Mouse (Mus musculus): ENCODE data around the gene Hpse2. TPM values are rescaled to one million over a fixed set of nuclear protein-coding genes. Genes with fewer than 3 reads are reported as not detected.
"Not testable (repeated sequence)": the region's sequence is repeated elsewhere in the genome, so short reads cannot be mapped to it uniquely, and the experiment has no call there.

Gene Hpse2
- polyA plus RNA-seq, 1 experiment from 2014 or later, result 0.96 TPM

GRCm38 (mm10) chr19:42795801-42796200, 592.4 kb downstream of the Hpse2 start:
- ATAC-seq (replicated peaks; ENCODE audit: extremely low read depth, insufficient read depth, low FRiP score), result no peak
- Histone ChIP-seq H3K9ac (ENCODE audit: low read length) (peak overlapping the region; percentile 27; the same call in 1 of the 2 replicates), H3K36me3 (ENCODE audit: control insufficient read depth, insufficient read depth) (no peaks in the 10 kb centered on the region), H3K9me3 (replicated peaks; ENCODE audit: control insufficient read depth, low read length) (no peaks in the 10 kb centered on the region), H3K27ac (ENCODE audit: low read length) (no peak overlapping the region), H3K4me2 (ENCODE audit: low read depth, low read length) (peak overlapping the region; percentile 98), H3K27me3 (ENCODE audit: control insufficient read depth, insufficient read depth, low read length) (peaks cover 11% of the 10 kb centered on the region), H3K4me3 (ENCODE audit: low read length) (peak overlapping the region; percentile 57), H3K4me1 (ENCODE audit: control insufficient read depth, insufficient read depth, low read length) (peaks cover 7% of the 10 kb centered on the region; the same call in 1 of the 2 replicates)
- WGBS, result 32% methylated on average over 9 of the region's 9 CpGs

- Histone ChIP-seq H3K4me1 (ENCODE audit: control insufficient read depth, insufficient read depth, low read length) (peaks cover 7% of the 10 kb centered on the region; the same call in 1 of the 2 replicates), H3K27me3 (ENCODE audit: control insufficient read depth, insufficient read depth, low read length) (peaks cover 11% of the 10 kb centered on the region), H3K27ac (ENCODE audit: low read length) (no peak overlapping the region), H3K9me3 (replicated peaks; ENCODE audit: control insufficient read depth, low read length) (no peaks in the 10 kb centered on the region), H3K4me3 (ENCODE audit: low read length) (peak overlapping the region; percentile 57), H3K36me3 (ENCODE audit: control insufficient read depth, insufficient read depth) (no peaks in the 10 kb centered on the region), H3K4me2 (ENCODE audit: low read depth, low read length) (peak overlapping the region; percentile 98), H3K9ac (ENCODE audit: low read length) (peak overlapping the region; percentile 72)
- peak; percentile 85 for ATAC-seq (replicated peaks; ENCODE audit: extremely low read depth, insufficient read depth, low FRiP score)
- 1% methylated on average over 31 of the region's 31 CpGs for WGBS
Observed at GRCm38 (mm10) chr19:42794914-42795613, 593.1 kb downstream of the Hpse2 start.

GRCm38 (mm10) chr19:42788311-42788710, 599.8 kb downstream of the Hpse2 start:
- 35% methylated on average over 5 of the region's 5 CpGs for WGBS
- no peaks in the 10 kb centered on the region for H3K9me3 ChIP-seq (replicated peaks; ENCODE audit: control insufficient read depth, low read length)
- no peak overlapping the region for H3K27ac ChIP-seq (ENCODE audit: low read length)
- H3K4me3 ChIP-seq (ENCODE audit: low read length), result no peak overlapping the region
- 0 out of 2 replicates have a peak, but pooled peaks cover 2% of the 10 kb centered on the region for H3K4me1 ChIP-seq (ENCODE audit: control insufficient read depth, insufficient read depth, low read length)
- no peak overlapping the region for H3K4me2 ChIP-seq (ENCODE audit: low read depth, low read length)
- no peaks in the 10 kb centered on the region for H3K36me3 ChIP-seq (ENCODE audit: control insufficient read depth, insufficient read depth)
- no peak overlapping the region for H3K9ac ChIP-seq (ENCODE audit: low read length)
- 0 out of 2 replicates have a peak, but pooled peaks cover 2% of the 10 kb centered on the region for H3K27me3 ChIP-seq (ENCODE audit: control insufficient read depth, insufficient read depth, low read length)
- ATAC-seq (replicated peaks; ENCODE audit: extremely low read depth, insufficient read depth, low FRiP score), result no peak

- 53% methylated on average over 8 of the region's 8 CpGs for WGBS
- H3K4me3 ChIP-seq (ENCODE audit: low read length), result no peak overlapping the region
- H3K27ac ChIP-seq (ENCODE audit: low read length), result no peak overlapping the region
- no peak overlapping the region for H3K4me2 ChIP-seq (ENCODE audit: low read depth, low read length)
- H3K4me1 ChIP-seq (ENCODE audit: control insufficient read depth, insufficient read depth, low read length), result 0 out of 2 replicates have a peak, but pooled peaks cover 2% of the 10 kb centered on the region
- H3K9ac ChIP-seq (ENCODE audit: low read length), result no peak overlapping the region
- no peak for ATAC-seq (replicated peaks; ENCODE audit: extremely low read depth, insufficient read depth, low FRiP score)
- no peaks in the 10 kb centered on the region for H3K9me3 ChIP-seq (replicated peaks; ENCODE audit: control insufficient read depth, low read length)
- 0 out of 2 replicates have a peak, but pooled peaks cover 2% of the 10 kb centered on the region for H3K27me3 ChIP-seq (ENCODE audit: control insufficient read depth, insufficient read depth, low read length)
- no peaks in the 10 kb centered on the region for H3K36me3 ChIP-seq (ENCODE audit: control insufficient read depth, insufficient read depth)
Observed at GRCm38 (mm10) chr19:42785562-42786220, 602.5 kb downstream of the Hpse2 start.

GRCm38 (mm10) chr19:42785129-42785528, 603.0 kb downstream of the Hpse2 start:
- Histone ChIP-seq H3K4me2 (ENCODE audit: low read depth, low read length) (no peak overlapping the region), H3K9ac (ENCODE audit: low read length) (no peak overlapping the region)
- WGBS, result 30% methylated on average over 2 of the region's 2 CpGs

GRCm38 (mm10) chr19:42780156-42780538, 608.0 kb downstream of the Hpse2 start:
- not testable (repeated sequence) for H3K27me3 ChIP-seq (ENCODE audit: control insufficient read depth, insufficient read depth, low read length); ATAC-seq (replicated peaks; ENCODE audit: extremely low read depth, insufficient read depth, low FRiP score); H3K36me3 ChIP-seq (ENCODE audit: control insufficient read depth, insufficient read depth); H3K4me1 ChIP-seq (ENCODE audit: control insufficient read depth, insufficient read depth, low read length); H3K9me3 ChIP-seq (replicated peaks; ENCODE audit: control insufficient read depth, low read length)
- Histone ChIP-seq H3K4me2 (ENCODE audit: low read depth, low read length) (peak overlapping the region; percentile 89), H3K9ac (ENCODE audit: low read length) (peak overlapping the region; percentile 83), H3K27ac (ENCODE audit: low read length) (peak overlapping the region; percentile 76), H3K4me3 (ENCODE audit: low read length) (peak overlapping the region; percentile 72)
- 45% methylated on average over 7 of the region's 7 CpGs for WGBS

More at GRCm38 (mm10) chr19:42785129-42785528, 603.0 kb downstream of the Hpse2 start:
- no peak overlapping the region for H3K27ac ChIP-seq (ENCODE audit: low read length)
- no peaks in the 10 kb centered on the region for H3K9me3 ChIP-seq (replicated peaks; ENCODE audit: control insufficient read depth, low read length)
- no peaks in the 10 kb centered on the region for H3K36me3 ChIP-seq (ENCODE audit: control insufficient read depth, insufficient read depth)
- 0 out of 2 replicates have a peak, but pooled peaks cover 2% of the 10 kb centered on the region for H3K4me1 ChIP-seq (ENCODE audit: control insufficient read depth, insufficient read depth, low read length)
- ATAC-seq (replicated peaks; ENCODE audit: extremely low read depth, insufficient read depth, low FRiP score), result no peak
- 0 out of 2 replicates have a peak, but pooled peaks cover 2% of the 10 kb centered on the region for H3K27me3 ChIP-seq (ENCODE audit: control insufficient read depth, insufficient read depth, low read length)
- no peak overlapping the region for H3K4me3 ChIP-seq (ENCODE audit: low read length)

- peak; percentile 96 for ATAC-seq (replicated peaks; ENCODE audit: extremely low read depth, insufficient read depth, low FRiP score)
- H3K4me2 ChIP-seq (ENCODE audit: low read depth, low read length), result peak within 1 kb of the TSS; percentile 89
- no peaks in the 10 kb centered on the region for H3K9me3 ChIP-seq (replicated peaks; ENCODE audit: control insufficient read depth, low read length)
- H3K4me3 ChIP-seq (ENCODE audit: low read length), result peak within 1 kb of the TSS; percentile 72
- H3K27ac ChIP-seq (ENCODE audit: low read length), result peak within 1 kb of the TSS; percentile 76
- no peaks in the 10 kb centered on the region for H3K36me3 ChIP-seq (ENCODE audit: control insufficient read depth, insufficient read depth)
- H3K9ac ChIP-seq (ENCODE audit: low read length), result peak within 1 kb of the TSS; percentile 83
- H3K27me3 ChIP-seq (ENCODE audit: control insufficient read depth, insufficient read depth, low read length), result no peaks in the 10 kb centered on the region
- H3K4me1 ChIP-seq (ENCODE audit: control insufficient read depth, insufficient read depth, low read length), result no peaks in the 10 kb centered on the region
- under 1% methylated on average over 43 of the region's 43 CpGs for whole genome bisulfite sequencing
Observed at GRCm38 (mm10) chr19:42779531-42780155, 608.5 kb downstream of the Hpse2 start, which contains the start of gene Hps1. TSS of gene Hps1 (minus strand) at chr19:42779978.

GRCm38 (mm10) chr19:42777801-42778200, 610.4 kb downstream of the Hpse2 start:
- Histone ChIP-seq H3K9me3 (replicated peaks; ENCODE audit: control insufficient read depth, low read length) (no peaks in the 10 kb centered on the region), H3K27me3 (ENCODE audit: control insufficient read depth, insufficient read depth, low read length) (no peaks in the 10 kb centered on the region), H3K27ac (ENCODE audit: low read length) (no peak overlapping the region), H3K9ac (ENCODE audit: low read length) (no peak overlapping the region), H3K4me1 (ENCODE audit: control insufficient read depth, insufficient read depth, low read length) (no peaks in the 10 kb centered on the region), H3K4me3 (ENCODE audit: low read length) (no peak overlapping the region), H3K36me3 (ENCODE audit: control insufficient read depth, insufficient read depth) (no peaks in the 10 kb centered on the region), H3K4me2 (ENCODE audit: low read depth, low read length) (no peak overlapping the region)
- ATAC-seq (replicated peaks; ENCODE audit: extremely low read depth, insufficient read depth, low FRiP score), result no peak
- WGBS, result 74% methylated on average over 5 of the region's 5 CpGs
